Mouse (Mus musculus): Measurements from ENCODE around the gene Zfp462.
"Not testable (repeated sequence)": the region's sequence is repeated elsewhere in the genome, so short reads cannot be mapped to it uniquely, and the experiment has no call there.

Gene Zfp462

DNA sequence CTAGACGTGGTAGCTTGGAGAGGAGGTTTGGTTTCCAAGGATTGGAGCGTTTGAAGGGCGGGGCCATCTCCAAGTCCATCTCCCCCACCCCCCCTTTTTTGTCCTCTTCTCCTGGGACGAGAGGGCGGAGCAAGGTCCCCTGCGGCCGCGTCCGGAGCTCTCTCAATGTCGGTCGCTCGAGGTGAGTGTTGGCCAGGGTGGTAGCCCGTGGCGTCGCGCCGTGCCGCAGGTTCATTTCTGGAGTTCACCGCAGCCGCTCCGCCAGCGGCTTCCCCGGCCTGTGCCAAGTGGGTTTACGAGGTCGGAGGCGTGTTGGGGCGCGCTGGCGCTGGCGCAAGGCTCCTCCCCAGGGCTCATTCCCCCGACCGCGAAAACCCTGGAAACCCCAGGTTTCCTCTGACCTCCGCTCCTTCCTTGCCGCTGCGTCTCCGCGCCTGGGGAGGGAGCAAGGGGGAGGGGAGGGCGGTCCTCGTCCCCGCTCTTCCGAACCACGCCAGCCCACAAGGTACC lies at the start of gene Zfp462:
Zfp462 (plus strand) TSS at position 128 of the 510 bp plus-strand sequence.
- no peak for DNase-seq (ENCODE audit: low spot score in 2 of 2)

DNA sequence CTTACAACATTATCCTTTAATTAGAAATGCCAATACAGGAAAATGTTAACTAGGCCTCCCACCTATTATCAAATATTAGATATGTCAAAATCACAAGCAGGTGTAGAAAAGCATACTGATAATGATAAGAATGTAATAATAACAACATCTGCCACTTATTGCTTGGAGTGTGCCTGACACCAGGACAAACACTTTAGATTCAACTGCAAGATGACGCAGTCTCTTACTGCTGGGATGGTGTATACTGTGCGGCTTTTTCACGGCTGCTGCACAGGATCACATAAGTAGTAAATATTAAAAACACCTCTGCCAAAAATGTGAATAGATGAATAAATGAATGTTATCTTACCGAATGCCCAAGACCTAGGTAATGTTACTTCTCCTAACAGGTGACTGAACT lies 48.8 kb upstream of the Zfp462 start:
- no peak for DNase-seq (ENCODE audit: low spot score in 2 of 2)

DNA sequence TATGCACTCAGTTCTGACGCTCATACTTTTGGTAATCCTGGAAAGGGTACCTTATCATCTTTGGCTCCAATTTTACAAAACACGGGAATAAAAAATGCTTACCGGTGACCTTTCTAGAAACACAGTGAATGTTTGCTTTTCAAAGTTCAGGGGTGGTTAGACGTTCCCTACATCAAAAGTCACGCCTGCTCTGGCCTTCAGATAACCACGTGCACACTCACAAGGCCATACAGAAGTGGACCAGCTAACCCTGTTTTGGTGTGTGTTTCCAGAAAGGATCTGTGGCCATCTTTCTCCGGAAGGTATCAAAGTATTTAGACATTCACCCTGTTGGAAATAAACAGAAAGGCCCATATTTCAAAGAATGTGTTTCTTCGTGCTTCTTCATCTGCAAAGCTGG lies 40.2 kb upstream of the Zfp462 start:
- no peak for DNase-seq (ENCODE audit: low spot score in 2 of 2)

DNA sequence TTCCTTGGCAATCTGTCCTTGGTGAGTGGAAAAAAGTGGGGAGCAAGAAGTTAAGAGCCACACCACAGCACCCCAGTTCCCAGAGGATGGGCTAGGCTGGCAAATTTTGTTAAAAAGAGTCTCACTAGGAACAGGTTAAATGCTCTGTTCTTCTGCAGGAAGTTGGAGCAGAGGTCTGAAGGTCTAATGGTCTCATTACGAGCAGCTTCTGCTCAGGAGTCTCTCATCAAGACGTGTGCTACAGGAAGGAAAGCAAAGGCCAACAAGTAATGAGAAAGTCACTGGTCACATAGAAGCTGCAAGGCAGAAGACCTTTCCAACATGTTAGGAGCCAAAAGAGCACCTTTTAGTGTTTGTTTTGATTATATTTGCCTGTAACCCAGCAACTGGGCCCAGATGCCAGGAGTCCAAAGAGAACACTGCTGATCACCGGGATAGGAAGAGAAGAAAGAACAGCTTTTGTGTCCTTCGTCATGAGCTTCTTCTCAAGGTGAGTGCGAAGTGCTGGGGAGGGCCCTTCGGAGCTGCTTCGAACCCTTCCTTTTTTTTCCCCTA lies 39.4 kb upstream of the Zfp462 start:
- DNase-seq (ENCODE audit: low spot score in 2 of 2), result no peak

DNA sequence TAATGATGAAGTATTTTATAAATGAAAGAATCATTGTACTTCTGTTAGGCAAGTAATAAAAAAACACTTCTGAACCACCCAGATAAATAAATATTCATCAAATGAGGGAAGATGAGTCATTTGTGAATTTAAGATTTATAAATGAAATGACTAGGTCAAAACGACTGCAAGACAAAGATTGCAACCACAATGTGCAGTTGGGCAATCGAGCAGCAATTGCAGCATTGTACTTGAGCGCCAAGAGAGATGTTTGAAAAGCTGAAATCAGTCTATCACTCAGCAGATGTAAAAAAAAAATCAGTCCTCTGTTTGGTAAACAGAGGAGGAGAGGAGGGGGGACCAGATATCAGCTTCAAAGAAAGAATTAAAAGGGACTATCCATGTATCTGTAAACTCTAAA lies 34.5 kb upstream of the Zfp462 start:
- DNase-seq (ENCODE audit: low spot score in 2 of 2), result no peak

DNA sequence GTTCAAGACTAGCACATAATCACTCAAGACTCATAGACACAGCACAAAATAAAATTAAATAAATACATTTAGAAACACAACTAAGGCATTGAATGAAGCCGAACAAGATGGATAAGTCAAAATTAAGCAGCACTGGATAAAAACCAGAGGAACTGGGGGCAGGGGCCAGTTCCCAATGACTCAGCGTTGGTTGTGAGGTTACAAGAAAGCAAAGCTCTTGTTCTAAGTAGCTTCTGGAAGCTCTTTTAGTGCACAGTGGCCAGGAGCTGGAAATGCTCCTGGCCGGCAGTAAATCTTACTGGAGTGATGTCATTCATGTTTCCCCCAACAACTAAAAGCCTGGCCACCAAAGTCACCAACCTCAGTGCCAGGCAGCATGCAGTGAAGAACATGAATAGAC lies 26.6 kb upstream of the Zfp462 start:
- no peak for DNase-seq (ENCODE audit: low spot score in 2 of 2)

DNA sequence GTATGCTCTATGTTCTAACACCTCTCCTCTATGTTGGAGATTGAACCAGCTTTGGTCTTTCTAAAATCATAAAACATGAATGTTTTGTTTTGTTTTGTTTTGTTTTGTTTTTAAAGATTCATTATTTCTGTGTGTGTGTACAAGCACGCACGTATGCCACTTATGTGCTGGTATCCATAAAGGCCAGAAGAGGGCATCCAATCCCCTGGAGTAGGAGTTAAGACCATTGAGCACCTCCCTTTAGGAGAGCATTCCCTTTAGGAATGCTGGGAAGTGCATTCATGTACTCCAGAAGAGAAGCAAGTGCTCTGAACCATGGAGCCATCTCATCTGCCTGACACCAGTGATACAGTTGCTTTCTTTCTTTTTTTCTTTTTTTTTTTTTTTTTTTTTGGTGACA lies 21.5 kb upstream of the Zfp462 start:
- DNase-seq (ENCODE audit: low spot score in 2 of 2), result no peak

DNA sequence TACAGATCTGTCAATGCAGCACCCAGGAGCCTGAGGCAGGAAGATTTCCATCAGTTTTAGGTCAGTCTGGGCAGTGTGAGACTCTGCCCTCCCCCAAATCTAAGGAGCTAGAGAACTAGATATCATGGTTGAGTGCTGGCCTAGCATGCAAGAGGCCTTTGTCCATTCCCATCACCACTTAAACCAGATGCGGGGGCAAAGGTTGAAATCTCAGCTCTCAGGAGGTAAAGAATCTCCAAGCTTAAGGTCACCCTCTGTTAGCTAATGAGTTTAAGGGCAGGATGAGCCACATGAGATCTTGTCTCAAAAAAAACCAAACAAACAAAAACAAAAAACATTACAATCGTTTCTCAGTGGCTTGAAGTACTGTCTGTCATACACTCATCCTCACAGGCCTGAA lies 20.5 kb upstream of the Zfp462 start:
- DNase-seq (ENCODE audit: low spot score in 2 of 2), result no peak

DNA sequence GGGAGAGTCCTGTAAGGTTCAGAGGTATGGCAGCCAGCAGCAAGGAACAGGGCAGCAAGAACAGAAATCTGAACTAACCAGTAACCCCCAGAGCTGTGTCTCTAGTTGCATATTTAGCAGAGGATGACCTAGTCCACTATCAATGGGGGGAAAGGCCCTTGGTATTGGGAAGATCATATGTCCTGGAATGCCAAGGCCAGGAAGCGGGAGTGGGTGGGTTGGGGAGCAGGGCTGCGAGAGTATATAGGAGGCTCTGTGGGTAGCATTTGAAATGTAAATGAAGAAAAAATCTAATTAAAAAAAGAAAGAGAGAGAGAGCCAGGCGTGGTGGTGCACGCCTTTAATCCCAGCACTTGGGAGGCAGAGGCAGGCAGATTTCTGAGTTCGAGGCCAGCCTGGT lies 18.4 kb upstream of the Zfp462 start:
- DNase-seq (ENCODE audit: low spot score in 2 of 2), result not testable (repeated sequence)

DNA sequence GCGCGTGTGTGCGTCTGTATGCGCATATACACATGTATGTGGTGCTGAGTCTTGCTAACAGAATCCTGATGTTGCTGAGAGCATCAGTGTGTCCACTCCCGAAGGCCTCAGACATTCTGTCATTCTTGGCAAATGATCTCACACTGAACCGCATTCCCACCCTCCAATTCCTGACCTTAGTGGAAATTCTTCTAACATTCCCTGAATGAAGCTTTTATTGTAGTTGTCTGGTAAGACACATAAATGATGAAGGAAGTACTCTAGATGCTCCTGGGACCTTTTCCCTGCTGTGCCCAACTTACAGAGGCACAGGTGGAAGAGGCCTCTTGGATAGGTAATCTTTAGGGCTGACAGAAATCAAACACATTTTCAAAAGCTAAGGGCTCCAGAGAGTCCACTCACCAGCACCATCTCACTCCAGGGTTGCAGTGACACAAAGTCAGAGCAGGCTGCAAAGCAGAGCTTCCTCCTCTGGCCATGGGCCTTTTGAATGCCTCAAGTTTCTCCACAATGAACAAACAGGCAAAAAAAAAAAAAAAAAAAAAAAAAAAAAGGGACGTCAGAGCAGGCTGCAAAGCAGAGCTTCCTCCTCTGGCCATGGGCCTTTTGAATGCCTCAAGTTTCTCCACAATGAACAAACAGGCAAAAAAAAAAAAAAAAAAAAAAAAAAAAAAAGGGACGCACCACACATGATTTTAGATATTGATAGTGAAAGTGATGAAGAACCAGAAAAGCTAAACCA lies 17.4 kb upstream of the Zfp462 start:
- not testable (repeated sequence) for DNase-seq (ENCODE audit: low spot score in 2 of 2)

DNA sequence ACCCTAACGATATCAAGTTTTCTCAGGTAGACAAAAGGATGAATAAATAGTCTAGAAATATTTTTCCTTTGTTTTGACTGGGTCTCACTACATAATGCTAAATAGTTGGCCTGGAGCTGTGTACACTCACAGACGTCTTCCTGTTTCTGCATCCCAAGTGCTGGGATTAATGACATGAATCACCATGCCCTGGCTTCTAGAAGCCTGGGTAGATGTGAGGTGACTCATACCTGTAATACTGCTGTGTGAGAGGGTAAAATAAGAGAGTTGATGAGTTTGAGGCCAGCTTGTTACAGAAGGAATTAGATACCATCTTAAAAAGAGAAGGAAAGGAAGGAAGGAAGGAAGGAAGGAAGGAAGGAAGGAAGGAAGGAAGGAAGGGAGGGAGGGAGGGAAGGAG lies 15.2 kb upstream of the Zfp462 start:
- no peak for DNase-seq (ENCODE audit: low spot score in 2 of 2)

DNA sequence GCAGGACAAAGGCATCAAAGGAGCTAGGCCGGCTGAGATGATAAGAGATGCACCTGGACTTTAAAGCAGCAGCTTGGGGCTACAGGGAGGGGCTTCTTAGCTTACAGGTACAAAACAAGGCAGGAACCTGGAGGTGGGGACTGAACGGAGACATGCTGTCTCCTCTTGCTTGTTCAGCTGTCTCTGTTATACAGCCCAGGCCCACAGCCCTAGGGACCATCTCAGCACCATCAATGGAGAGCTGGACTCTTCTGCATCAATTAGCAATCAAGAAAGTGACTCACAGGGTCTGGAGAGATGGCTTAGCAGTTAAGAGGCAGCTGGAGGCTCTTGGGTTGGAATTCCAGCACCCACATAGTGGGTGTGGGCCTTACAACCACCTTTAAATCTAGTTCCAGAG lies 12.2 kb upstream of the Zfp462 start:
- no peak for DNase-seq (ENCODE audit: low spot score in 2 of 2)

DNA sequence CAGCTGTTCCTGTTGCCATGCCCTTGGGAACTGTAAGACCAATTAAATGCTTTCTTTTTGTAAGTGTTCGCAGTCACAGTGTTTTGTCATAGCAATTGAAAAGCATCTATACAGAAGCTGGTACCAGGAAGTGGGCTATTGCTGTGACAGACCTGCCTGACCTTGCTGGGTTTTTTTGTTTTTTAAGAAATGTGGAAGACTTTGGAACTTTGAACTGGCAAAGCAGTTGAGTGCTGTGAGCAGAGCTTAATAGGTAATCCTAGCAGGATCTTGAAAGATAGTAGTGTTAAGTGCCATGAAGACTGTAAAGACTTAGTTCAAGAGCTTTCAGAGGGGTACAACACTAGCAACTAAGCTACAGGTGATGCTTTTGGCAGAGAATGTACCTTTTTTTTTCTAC lies 7.7 kb upstream of the Zfp462 start:
- no peak for DNase-seq (ENCODE audit: low spot score in 2 of 2)

DNA sequence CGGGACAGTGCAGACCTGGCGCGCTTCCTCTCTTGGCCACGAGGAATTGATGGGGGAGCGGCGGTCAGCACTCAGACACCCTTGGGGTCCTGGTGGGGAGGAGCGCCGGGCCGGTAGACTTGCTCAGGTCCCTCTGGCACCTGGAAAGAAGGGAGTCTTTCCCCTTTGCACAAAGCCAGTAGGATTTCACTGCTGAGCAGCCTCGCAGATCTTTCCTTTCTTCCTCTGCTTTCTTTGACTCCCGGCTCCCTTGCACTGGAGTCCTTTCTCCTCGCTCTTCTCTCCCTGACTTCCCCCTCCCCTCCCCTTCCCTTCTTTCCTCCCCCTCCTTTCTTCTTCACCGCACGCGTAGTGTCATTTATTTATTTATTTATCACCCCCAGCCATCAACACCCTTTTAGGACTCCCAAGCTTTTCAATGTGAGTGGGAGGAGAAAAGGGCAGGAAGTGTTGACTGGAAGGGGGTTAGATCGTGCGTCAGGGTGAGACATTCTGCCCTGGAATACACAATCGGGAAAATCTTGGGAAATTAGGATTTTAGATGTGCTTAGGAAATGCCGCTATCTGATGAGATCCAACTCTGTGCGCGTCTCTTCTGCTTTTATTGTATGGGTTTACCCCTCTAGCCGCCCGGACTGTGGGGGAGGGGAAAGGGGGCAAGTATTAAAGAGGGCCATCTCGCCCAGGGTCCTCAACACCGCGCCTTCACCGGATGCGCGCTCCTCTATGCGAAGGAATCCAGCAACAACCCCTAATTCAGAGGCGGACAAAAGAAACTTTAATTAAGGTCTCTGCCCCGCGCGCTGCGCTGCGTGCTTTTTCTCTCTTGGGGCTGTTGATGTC lies 976 bp downstream of the Zfp462 start:
- no peak for DNase-seq (ENCODE audit: low spot score in 2 of 2)

DNA sequence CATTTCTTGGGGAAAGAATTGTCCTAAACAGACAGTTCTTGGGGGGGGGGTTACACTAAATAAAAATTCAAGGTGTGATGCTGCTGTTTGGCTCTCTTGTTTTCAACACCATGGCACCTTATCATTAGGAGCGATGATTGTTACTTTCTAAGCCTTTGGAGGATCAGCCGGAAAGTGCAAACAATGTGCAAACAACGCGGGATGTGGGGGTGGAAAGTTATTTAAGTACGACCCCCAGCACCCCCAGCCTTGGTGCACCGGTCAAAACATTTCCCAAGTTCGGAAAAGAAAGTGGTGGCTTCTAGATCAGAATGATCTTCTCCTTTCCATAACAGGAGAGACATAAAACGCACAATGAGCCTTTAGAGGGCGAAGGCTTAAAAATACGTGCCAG lies 1.8 kb downstream of the Zfp462 start:
- no peak for DNase-seq (ENCODE audit: low spot score in 2 of 2)

DNA sequence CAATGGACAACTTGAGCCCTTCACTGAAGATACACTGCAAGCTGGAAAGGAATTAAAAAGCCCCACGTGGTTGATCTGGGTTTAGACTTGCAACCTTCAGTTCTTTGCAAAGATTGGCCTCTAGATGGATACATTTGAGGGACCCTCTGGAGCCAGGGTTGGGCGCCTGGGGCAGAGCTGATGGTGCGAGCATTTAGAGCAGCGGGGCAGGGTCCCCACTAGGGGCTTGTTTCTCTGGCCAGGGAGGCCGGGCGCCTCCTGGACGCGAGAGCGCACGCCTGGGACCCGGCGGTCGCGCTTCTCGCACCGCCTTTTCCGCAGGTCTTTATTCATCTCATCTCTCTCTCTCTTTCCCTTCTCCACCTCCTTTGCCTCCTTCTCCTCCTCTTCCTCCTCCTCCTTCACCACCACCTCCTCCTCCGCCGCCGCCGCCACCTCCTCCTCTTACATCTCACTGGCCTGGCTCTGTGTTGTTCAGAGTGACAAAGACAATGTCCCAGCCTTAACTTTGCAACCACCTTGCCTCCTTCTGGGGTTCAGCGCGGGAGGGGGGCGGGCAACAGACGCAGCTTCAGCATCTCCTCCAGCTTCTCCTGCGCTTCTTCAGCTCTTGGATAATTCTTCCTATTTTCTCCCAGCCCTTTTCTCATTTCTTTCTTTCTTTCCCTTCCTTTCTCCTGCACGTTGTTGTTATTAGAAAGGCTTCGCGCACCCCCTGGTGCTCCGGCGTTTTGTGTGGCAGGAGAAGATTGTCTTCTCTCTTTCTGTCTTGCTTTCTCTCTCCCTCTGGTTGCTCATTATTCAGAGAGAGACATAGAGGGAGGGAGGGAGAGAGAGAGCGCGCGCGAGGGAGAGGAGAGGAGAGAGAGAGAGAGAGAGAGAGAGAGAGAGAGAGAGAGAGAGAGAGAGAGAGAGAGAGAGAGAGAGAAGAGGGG lies 2.5 kb downstream of the Zfp462 start:
- peak in 1 of 2 experiments; percentile 29 for DNase-seq (ENCODE audit: low spot score in 2 of 2)

DNA sequence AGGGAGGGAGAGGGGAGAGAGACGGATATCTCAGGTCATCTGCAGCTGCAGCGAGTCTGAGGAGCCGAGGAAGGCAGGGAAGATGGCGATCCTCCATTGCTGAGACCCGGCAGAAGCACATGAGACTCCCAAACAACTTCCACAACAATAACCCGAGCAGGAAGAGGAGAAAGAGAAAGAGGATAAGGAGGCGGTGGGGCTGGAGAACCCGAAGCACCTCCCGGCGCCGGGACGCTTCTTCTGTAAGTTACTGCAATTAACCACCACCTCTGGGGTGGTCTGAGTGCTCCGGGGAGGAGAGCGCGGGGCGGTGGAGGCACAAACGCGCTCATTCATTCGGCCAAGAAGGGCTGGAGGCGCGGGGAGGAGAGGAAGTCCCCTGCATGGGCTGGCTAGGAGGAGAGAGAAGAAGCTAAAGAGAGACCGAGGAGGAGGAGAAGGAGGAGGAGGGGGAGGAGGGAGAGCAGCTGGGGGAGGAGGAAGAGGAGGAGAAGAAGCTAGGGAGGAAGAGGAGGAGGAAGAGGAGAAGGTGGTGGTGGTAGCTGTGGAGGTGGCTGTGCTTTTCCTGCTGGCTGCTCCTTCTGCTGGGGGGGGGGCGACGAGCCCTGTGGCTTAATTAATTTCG lies 3.3 kb downstream of the Zfp462 start:
- DNase-seq (ENCODE audit: low spot score in 2 of 2), result peak; percentile 30 to 42

DNA sequence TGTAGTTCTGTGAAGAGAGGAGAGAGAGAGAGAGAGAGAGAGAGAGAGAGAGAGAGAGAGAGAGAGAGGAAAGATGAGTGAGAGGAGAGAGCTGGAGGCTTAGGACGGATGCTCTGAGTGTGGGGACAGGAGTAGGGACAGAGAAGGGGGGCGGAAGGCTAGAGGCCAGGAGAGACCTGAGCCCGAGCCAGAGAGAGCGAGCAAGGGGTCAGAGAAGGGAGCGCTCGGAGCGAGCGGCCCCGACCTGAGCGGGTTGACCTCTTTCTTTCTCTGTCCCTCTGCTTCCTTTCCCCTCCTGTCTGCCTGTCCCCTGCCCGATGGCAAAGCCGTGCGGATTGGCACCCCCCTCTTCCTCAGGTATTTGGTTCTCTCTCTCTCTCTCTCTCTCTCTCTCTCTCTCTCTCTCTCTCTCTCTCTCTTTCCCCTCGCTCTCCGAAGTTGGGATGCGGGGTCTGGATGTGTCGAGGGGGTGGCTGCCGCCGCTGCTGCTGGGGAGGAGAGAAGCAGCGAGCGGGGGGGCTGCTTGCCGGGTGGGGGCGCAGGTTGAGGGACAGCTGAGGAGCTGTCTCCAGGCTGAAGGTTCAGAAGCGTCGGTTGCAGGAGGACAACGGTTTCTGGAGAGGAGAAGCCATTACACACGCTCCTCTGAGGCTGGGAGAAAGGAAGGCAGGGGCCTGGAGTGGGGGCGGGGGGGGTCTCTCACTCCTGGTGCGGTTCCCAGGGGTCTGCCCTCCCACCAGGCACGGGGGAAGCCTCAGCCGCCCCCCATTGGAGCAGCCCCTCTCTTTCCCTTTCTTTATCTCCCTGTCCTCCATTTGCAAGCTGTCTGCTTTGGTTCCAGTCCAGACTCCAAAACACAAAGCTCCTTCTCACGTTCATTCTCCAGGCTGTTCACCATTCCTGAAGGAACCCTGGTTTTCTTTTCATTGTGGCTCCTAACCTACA lies 4.0 kb downstream of the Zfp462 start:
- DNase-seq (ENCODE audit: low spot score in 2 of 2), result no peak

DNA sequence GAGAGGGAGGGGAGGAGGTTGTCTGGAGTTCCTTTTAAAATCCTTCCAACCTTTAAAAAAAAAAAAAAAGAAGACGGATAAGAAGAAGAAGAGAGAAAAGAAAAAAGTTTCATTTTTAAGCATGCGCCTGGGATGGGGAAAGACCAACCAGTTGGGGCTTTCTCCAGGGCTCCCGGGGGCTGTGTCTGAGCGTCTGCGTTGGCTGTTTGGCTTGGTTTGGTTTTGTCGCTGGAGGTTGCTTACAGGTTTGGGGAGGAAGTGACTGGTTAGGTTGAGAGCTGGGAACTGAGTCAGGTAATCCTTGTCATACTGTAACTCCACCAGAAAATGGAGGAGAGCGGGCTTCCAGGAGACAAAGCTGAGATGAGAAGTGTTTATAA lies 4.7 kb downstream of the Zfp462 start:
- no peak for DNase-seq (ENCODE audit: low spot score in 2 of 2)

DNA sequence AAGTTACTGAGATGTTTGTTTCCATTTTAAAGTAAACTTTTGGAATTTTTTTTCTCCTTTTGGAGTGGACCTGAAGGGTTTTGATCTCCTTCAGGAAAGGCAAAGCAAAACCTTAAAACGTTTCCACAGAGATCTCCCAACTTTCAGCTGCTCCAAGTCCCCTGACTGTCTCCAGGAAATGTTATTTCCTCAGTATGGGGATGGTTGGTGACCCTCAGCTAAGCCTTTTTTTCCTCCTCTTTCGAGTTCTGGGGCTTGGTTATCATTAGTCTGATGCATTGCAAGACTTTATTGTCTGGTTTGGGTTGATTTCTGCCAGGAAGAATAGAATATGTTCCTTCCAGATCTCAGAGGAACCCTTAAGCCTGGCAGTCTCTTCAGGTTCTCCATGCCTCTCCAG lies 5.3 kb downstream of the Zfp462 start:
- DNase-seq (ENCODE audit: low spot score in 2 of 2), result no peak

Measured in frontal cortex, postnatal 25 days (tissue).